In genomic region chrX:85871371-85872056, GRCm38 (mm10) we compare ENCODE assay signal across 20 mouse cellular contexts. TPM values are rescaled to one million over a fixed set of nuclear protein-coding genes. Genes with fewer than 3 reads are reported as not detected.
A peak's percentile ranks its signal among the peaks of the same experiment; 100 is the strongest.
DNase-seq lines count a peak whose midpoint lies in the region; ATAC-seq and TF ChIP-seq lines count a peak whose summit lies in the region.
"Had no signal": no experiment of that assay in that cellular context is flagged by ENCODE, and none has a peak within 500 bp of the region (broad histone marks: within the 10 kb centered on the region; RNA-seq: fewer than 3 reads in every experiment).

No protein-coding gene starts in this region.

- ATAC-seq in CD4-positive, CD25-positive, alpha-beta regulatory T cell, adult 4 months: no peak
- ATAC-seq: forebrain, postnatal 0 days; inflammation-experienced regulatory T-cells, adult 6 months; midbrain, embryonic 16.5 days had no signal

- peaks cover 2% of the 10 kb centered on the region for H3K4me1 ChIP-seq in spleen, adult 2 months (ENCODE audit: control insufficient read depth, insufficient read depth, insufficient read length)
- no peaks in the 10 kb centered on the region for H3K4me1 ChIP-seq in brown adipose tissue, adult 24 weeks (ENCODE audit: control insufficient read depth, insufficient read depth, insufficient read length, low read length)
- H3K4me1 ChIP-seq: hindbrain, embryonic 12.5 days; lung, embryonic 15.5 days had no signal

- no peaks in the 10 kb centered on the region for H3K36me3 ChIP-seq in spleen, adult 2 months (ENCODE audit: control insufficient read depth, insufficient read depth, low read length)
- H3K36me3 ChIP-seq in splenic B cell, adult 2 months (ENCODE audit: control insufficient read depth, insufficient read depth, low read length, poor library complexity, severe bottlenecking): no peaks in the 10 kb centered on the region
- H3K36me3 ChIP-seq: hindbrain, embryonic 12.5 days; lung, embryonic 15.5 days had no signal

- DNase-seq in spleen, adult 2 months (ENCODE audit: low read depth in 1 of 2, low spot score in 2 of 2): no peak
- no peak for DNase-seq in spleen, postnatal 36 days (ENCODE audit: low spot score in 2 of 2)
- peak; percentile 15 for DNase-seq in CD4-positive helper T cell, adult 2 months (ENCODE audit: low read depth, low spot score)
- DNase-seq in splenic B cell, adult 2 months (ENCODE audit: low read depth, low spot score): peak; percentile 24
- DNase-seq in adrenal gland, postnatal 36 days: no peak
- DNase-seq: cerebellum, adult 9-10 months; forebrain, postnatal 0 days; gastrocnemius, postnatal 36 days; kidney, adult 9 months; kidney, postnatal 25 days; left cerebral cortex, postnatal 4 days; right cerebral cortex, postnatal 4 days; thymus, postnatal 36 days had no signal

- no peak for TF ChIP-seq POLR2A in spleen, adult 2 months (IDR thresholded peaks at IDR 0.05; ENCODE audit: low read depth, low read length)

- H3K27ac ChIP-seq in spleen, adult 2 months (ENCODE audit: insufficient read depth, low read length): peak overlapping the region; percentile 43; the same call in 1 of the 2 replicates
- no peak overlapping the region; the same call in 1 of the 2 replicates for H3K27ac ChIP-seq in brown adipose tissue, adult 24 weeks (replicated peaks; ENCODE audit: low read depth, low read length)
- H3K27ac ChIP-seq: hindbrain, embryonic 12.5 days; lung, embryonic 15.5 days had no signal

- 56% methylated on average over 11 of the region's 11 CpGs for WGBS in spleen, adult 2 months

- H3K27me3 ChIP-seq in spleen, adult 2 months (ENCODE audit: control insufficient read depth, insufficient read depth, low read length): no peaks in the 10 kb centered on the region
- no peaks in the 10 kb centered on the region for H3K27me3 ChIP-seq in splenic B cell, adult 2 months (ENCODE audit: control insufficient read depth, insufficient read depth, low read length, poor library complexity, severe bottlenecking)
- H3K27me3 ChIP-seq: hindbrain, embryonic 12.5 days; lung, embryonic 15.5 days had no signal

- H3K4me3 ChIP-seq in spleen, adult 2 months (ENCODE audit: extremely low read depth, insufficient read depth, insufficient read length): peak overlapping the region; percentile 54
- H3K4me3 ChIP-seq in brown adipose tissue, adult 24 weeks (ENCODE audit: insufficient read depth, low read depth, low read length): peak overlapping the region; percentile 30
- H3K4me3 ChIP-seq: hindbrain, embryonic 12.5 days; lung, embryonic 15.5 days had no signal

- no peak for TF ChIP-seq CTCF in spleen, adult 2 months (IDR thresholded peaks at IDR 0.05; ENCODE audit: extremely low read depth, insufficient read depth, insufficient read length, insufficient replicate concordance)

RNA-seq across cellular contexts. Expression of gene 5430427O19Rik, which starts 1.4 kb away (rescaled TPM):
- 0.60 and 0.78 TPM in 2 replicates for polyA plus RNA-seq in spleen, adult 2 months (2012; rRNA removed)
- polyA plus RNA-seq in brown adipose tissue, adult 24 weeks (2012; ENCODE audit: insufficient read depth, insufficient read length, missing spikeins): not detected in 2 replicates
- 1 to 10 TPM; 1.5 to 1.6 TPM for polyA plus RNA-seq in CD4-positive, CD25-positive, alpha-beta regulatory T cell, adult 4 months (2017; shearing (Covaris generic))
- total RNA-seq in adrenal gland, postnatal 36 days (2021): under 1 TPM; 0.20 to 0.26 TPM
- polyA plus RNA-seq: hindbrain, embryonic 12.5 days; liver, adult 2 months; midbrain, embryonic 16.5 days had no signal

Comparison
In these comparisons a context has a peak if more than half of its experiments do, and no peak if none do; other contexts are left out.
1. DNase-seq: peak in CD4-positive helper T cell, adult 2 months (single experiment) and splenic B cell, adult 2 months (single experiment); none in spleen, adult 2 months (0 of 2), spleen, postnatal 36 days (0 of 2) and adrenal gland, postnatal 36 days (0 of 2).